Mouse (Mus musculus) midbrain, embryonic 15.5 days (tissue): ENCODE measurements at regions not wholly inside any gene's neighbourhood (a gene's known extent, or its start where the extent isn't known, plus 50 kb on each side); places are given as distances from the start of the nearest gene placed in this dataset.
A peak's percentile ranks its signal among the peaks of the same experiment; 100 is the strongest.

Experiments used
- ATAC-seq: fragments of 200-750 bp; cut with Nextera tagmentation; replicated peaks from 2 replicates; pipeline ENCODE4 v1.8.0; 2017; ENCODE audit warnings: moderate TSS enrichment
- H3K27ac ChIP-seq: fragments of 300-500 bp; sonication (generic); 2 replicates; pipeline ENCODE4 v1.5.1; 2015; ENCODE audit warnings: mild to moderate bottlenecking, inconsistent platforms
- H3K27me3 ChIP-seq: fragments of 300-500 bp; sonication (generic); replicated peaks from 2 replicates; pipeline ENCODE4 v1.6.1; 2015; ENCODE audit warnings: inconsistent platforms
- H3K36me3 ChIP-seq: fragments of 300-500 bp; sonication (generic); replicated peaks from 2 replicates; pipeline ENCODE4 v1.6.1; 2015; ENCODE audit warnings: inconsistent platforms
- H3K4me1 ChIP-seq: fragments of 300-500 bp; sonication (generic); 2 replicates; pipeline ENCODE4 v1.6.1; 2015; ENCODE audit warnings: inconsistent platforms
- H3K4me2 ChIP-seq: fragments of 300-500 bp; sonication (generic); 2 replicates; pipeline ENCODE4 v1.6.1; 2015; ENCODE audit warnings: inconsistent platforms, mild to moderate bottlenecking, moderate library complexity
- H3K4me3 ChIP-seq: fragments of 300-500 bp; sonication (generic); 2 replicates; pipeline ENCODE4 v1.5.1; 2015; ENCODE audit warnings: mild to moderate bottlenecking, inconsistent platforms
- H3K9ac ChIP-seq: fragments of 300-500 bp; sonication (generic); 2 replicates; pipeline ENCODE4 v1.6.1; 2015; ENCODE audit warnings: mild to moderate bottlenecking, inconsistent platforms
- H3K9me3 ChIP-seq: fragments of 300-500 bp; sonication (generic); 2 replicates; pipeline ENCODE4 v1.6.1; 2016; ENCODE audit warnings: inconsistent platforms
- WGBS: fragments of 180-500 bp; shearing (Covaris S2); methylation state at CpG from one replicate; pipeline ENCODE4 v1.1.7; 2015; ENCODE audit warnings: mixed read lengths; 5-methylcytosine and 5-hydroxymethylcytosine counted together

- whole genome bisulfite sequencing, result 60% methylated on average over 5 of the region's 5 CpGs
- Histone ChIP-seq H3K4me3 (no peak overlapping the region), H3K4me2 (no peak overlapping the region), H3K27ac (no peak overlapping the region), H3K9me3 (no peaks in the 10 kb centered on the region), H3K36me3 (no peaks in the 10 kb centered on the region), H3K27me3 (no peaks in the 10 kb centered on the region), H3K9ac (no peak overlapping the region), H3K4me1 (no peaks in the 10 kb centered on the region)
- ATAC-seq, result peak; percentile 80; the same call in 1 of the 2 replicates
Measured at GRCm38 (mm10) chr10:17022216-17023158, 700.5 kb upstream of the Cited2 start.

GRCm38 (mm10) chr10:17023571-17024293 lies 699.3 kb upstream of the Cited2 start:
- H3K9ac ChIP-seq, result no peak overlapping the region
- no peak overlapping the region for H3K4me2 ChIP-seq
- H3K4me3 ChIP-seq, result no peak overlapping the region
- ATAC-seq, result peak; percentile 58
- H3K9me3 ChIP-seq, result no peaks in the 10 kb centered on the region
- WGBS, result 43% methylated on average over 13 of the region's 13 CpGs
- H3K36me3 ChIP-seq, result no peaks in the 10 kb centered on the region
- H3K27ac ChIP-seq, result no peak overlapping the region; the same call in 1 of the 2 replicates
- H3K4me1 ChIP-seq, result no peaks in the 10 kb centered on the region
- no peaks in the 10 kb centered on the region for H3K27me3 ChIP-seq

GRCm38 (mm10) chr10:17024294-17024665 lies 698.7 kb upstream of the Cited2 start:
- peak; percentile 73 for ATAC-seq
- Histone ChIP-seq H3K36me3 (no peaks in the 10 kb centered on the region), H3K4me1 (no peaks in the 10 kb centered on the region), H3K27me3 (no peaks in the 10 kb centered on the region), H3K9me3 (no peaks in the 10 kb centered on the region), H3K27ac (no peak overlapping the region; the same call in 1 of the 2 replicates), H3K9ac (no peak overlapping the region), H3K4me3 (no peak overlapping the region), H3K4me2 (no peak overlapping the region)
- 64% methylated on average over 1 of the region's 1 CpGs for WGBS

- WGBS, result 93% methylated on average over 2 of the region's 2 CpGs
- Histone ChIP-seq H3K27ac (no peak overlapping the region), H3K36me3 (no peaks in the 10 kb centered on the region), H3K9me3 (no peaks in the 10 kb centered on the region), H3K4me2 (no peak overlapping the region), H3K9ac (no peak overlapping the region), H3K4me1 (no peaks in the 10 kb centered on the region), H3K27me3 (no peaks in the 10 kb centered on the region), H3K4me3 (no peak overlapping the region)
- no peak for ATAC-seq
Measured at GRCm38 (mm10) chr10:17034892-17035775, 687.9 kb upstream of the Cited2 start.

DNA sequence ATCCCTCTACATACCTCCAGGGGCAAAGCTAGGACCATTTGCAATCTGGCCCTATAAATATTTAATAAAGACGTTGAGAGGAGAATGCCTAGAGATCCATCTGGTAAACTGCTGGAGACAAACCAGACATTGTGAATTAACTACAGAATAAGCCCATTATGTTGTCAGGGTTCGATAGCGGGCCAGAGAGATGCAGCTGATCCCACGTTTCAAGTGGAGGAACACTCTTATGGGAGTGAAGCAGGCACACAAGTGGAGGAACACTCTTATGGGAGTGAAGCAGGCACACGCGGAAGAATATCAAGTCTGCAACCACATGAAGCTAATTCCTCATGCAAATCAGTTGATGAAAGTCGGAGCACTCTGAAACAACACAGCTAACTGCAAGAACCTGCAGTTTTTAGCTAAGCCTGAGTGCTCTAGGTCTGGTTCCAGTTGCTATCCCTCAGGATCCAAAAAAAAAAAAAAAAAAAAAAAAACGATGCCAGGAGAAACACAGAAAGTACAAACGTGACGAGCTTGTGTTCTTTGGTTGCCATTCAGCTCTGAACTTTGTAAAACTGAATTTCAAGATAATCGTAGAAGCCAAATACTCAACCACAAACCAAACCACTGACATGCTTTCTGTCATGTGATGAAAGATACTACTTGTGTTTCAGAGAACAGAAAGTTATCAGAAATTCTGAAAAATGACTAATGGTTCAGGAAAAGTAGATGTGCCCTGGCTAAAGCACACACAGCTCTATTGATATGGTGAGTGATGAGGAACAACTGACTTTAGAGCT lies 684.6 kb upstream of the Cited2 start:
- H3K4me3 ChIP-seq, result no peak overlapping the region
- H3K27ac ChIP-seq, result no peak overlapping the region
- no peaks in the 10 kb centered on the region for H3K36me3 ChIP-seq
- no peak for ATAC-seq
- no peak overlapping the region for H3K4me2 ChIP-seq
- H3K9me3 ChIP-seq, result no peaks in the 10 kb centered on the region
- H3K27me3 ChIP-seq, result no peaks in the 10 kb centered on the region
- no peak overlapping the region for H3K9ac ChIP-seq
- no peaks in the 10 kb centered on the region for H3K4me1 ChIP-seq
- 71% methylated on average over 11 of the region's 11 CpGs for WGBS

DNA sequence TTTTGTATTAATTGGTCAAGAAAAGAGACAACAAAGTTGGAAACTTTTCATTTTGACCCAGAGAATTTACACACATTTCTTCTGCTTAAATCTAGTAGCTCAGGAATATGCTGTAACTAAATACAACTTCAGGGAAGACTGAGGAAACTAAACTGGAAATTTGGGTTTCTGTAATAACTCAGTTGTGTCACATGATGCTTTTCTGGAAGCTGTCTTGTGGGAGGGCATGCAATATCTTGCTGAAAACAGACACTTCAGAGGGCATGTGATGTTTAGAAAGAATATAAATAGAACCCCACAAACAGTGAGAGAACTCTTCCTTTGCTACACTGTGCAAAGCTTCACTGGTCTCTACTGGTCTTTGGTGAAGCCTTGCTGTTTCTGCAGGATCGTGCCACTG lies 680.9 kb upstream of the Cited2 start:
- Histone ChIP-seq H3K36me3 (no peaks in the 10 kb centered on the region), H3K9ac (no peak overlapping the region), H3K4me2 (no peak overlapping the region), H3K27ac (no peak overlapping the region), H3K27me3 (no peaks in the 10 kb centered on the region), H3K9me3 (no peaks in the 10 kb centered on the region), H3K4me1 (no peaks in the 10 kb centered on the region), H3K4me3 (no peak overlapping the region)
- ATAC-seq, result no peak
- WGBS, result 94% methylated on average over 1 of the region's 1 CpGs

- ATAC-seq, result no peak
- 90% methylated on average over 3 of the region's 3 CpGs for WGBS
- H3K9ac ChIP-seq, result no peak overlapping the region
- no peak overlapping the region for H3K4me2 ChIP-seq
- no peaks in the 10 kb centered on the region for H3K36me3 ChIP-seq
- H3K9me3 ChIP-seq, result no peaks in the 10 kb centered on the region
- H3K27ac ChIP-seq, result no peak overlapping the region
- H3K27me3 ChIP-seq, result no peaks in the 10 kb centered on the region
- H3K4me3 ChIP-seq, result no peak overlapping the region
- no peaks in the 10 kb centered on the region for H3K4me1 ChIP-seq
Measured at GRCm38 (mm10) chr10:17042973-17043372, 680.0 kb upstream of the Cited2 start.

DNA sequence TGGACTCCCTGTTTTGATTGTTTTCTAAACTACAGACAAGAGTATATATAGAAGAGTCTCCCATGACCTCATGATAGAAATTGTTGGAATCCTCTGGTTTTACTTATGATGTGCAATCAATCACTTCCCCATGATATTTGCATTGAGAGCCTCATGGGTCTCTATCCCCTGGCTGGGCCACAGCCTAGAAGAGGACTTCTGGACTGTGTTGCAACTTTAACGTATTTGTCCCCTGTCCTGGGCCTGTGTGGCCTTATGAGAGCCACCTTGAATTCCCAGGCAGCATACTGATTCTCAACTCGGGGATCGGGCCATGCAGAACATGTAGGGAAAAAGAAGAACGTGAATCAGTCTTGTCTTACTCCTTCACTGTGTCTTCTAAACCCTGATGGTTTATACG lies 676.3 kb upstream of the Cited2 start:
- no peaks in the 10 kb centered on the region for H3K4me1 ChIP-seq
- ATAC-seq, result no peak
- no peaks in the 10 kb centered on the region for H3K27me3 ChIP-seq
- no peak overlapping the region for H3K9ac ChIP-seq
- H3K9me3 ChIP-seq, result no peaks in the 10 kb centered on the region
- WGBS, result 90% methylated on average over 5 of the region's 5 CpGs
- H3K27ac ChIP-seq, result no peak overlapping the region
- H3K4me2 ChIP-seq, result no peak overlapping the region
- no peaks in the 10 kb centered on the region for H3K36me3 ChIP-seq
- H3K4me3 ChIP-seq, result no peak overlapping the region

DNA sequence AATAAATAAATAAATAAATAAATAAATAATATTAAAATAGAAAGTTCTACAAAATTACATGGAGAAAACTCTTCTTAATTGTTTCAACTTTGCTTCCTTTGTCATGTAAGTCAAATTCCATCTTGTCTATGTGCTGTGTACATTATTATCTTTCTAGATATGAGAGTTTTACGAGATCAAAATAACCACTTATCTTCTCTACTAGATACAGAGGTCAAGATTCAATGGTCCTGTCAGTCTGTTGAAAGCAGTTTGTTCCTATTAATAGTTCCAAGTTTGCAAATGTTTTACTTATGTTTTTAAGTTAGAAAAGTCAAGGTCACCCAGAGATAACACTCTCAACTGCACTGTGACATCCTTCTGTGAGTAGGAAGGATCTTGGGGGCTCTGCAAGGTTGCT lies 650.1 kb upstream of the Cited2 start:
- no peak overlapping the region for H3K27ac ChIP-seq
- ATAC-seq, result no peak
- H3K27me3 ChIP-seq, result no peaks in the 10 kb centered on the region
- H3K9ac ChIP-seq, result no peak overlapping the region
- peaks cover 9% of the 10 kb centered on the region for H3K4me1 ChIP-seq
- H3K36me3 ChIP-seq, result no peaks in the 10 kb centered on the region
- 94% methylated on average over 1 of the region's 1 CpGs for WGBS
- H3K4me2 ChIP-seq, result no peak overlapping the region
- no peak overlapping the region for H3K4me3 ChIP-seq
- no peaks in the 10 kb centered on the region for H3K9me3 ChIP-seq

GRCm38 (mm10) chr10:17074013-17074401 lies 649.0 kb upstream of the Cited2 start:
- WGBS, result 21% methylated on average over 1 of the region's 1 CpGs
- Histone ChIP-seq H3K4me2 (no peak overlapping the region), H3K27me3 (no peaks in the 10 kb centered on the region), H3K4me1 (peaks cover 9% of the 10 kb centered on the region), H3K9ac (no peak overlapping the region), H3K9me3 (no peaks in the 10 kb centered on the region), H3K36me3 (no peaks in the 10 kb centered on the region), H3K27ac (no peak overlapping the region), H3K4me3 (no peak overlapping the region)
- ATAC-seq, result no peak

DNA sequence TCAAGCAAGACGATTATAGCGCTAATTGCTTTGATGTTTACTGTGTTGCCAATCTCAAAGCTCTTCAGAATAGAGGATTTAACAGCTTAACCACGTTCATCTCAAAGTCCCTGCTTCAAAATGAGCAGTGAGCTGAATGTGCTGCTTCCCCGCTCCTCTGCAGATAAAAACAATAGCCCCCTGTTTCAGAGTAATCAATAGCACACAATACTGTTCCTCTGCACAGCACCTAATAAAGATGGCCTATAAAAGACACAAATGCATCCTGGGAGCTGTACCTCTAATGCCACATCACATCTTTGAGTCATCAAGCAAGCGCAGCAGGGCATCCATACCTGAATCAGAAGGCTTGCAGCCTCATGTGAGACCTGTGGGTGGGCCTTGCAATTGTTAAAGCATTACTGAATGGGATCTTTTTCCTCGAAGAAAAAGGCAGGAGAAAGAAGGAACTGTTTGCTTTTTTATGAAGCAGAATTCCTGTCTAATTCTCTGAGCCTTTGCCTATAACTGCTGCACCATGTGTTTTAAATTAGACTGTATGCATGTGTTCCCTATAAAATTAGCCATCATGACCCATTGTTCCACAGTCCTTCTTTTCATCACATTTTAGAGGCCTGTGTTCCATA lies 648.5 kb upstream of the Cited2 start:
- Histone ChIP-seq H3K27ac (no peak overlapping the region), H3K9me3 (no peaks in the 10 kb centered on the region), H3K4me2 (no peak overlapping the region), H3K4me3 (no peak overlapping the region), H3K27me3 (no peaks in the 10 kb centered on the region), H3K36me3 (no peaks in the 10 kb centered on the region), H3K4me1 (peaks cover 9% of the 10 kb centered on the region), H3K9ac (no peak overlapping the region)
- WGBS, result 26% methylated on average over 6 of the region's 6 CpGs
- 0 out of 2 replicates have a peak, but pooled peaks have one; percentile 33 for ATAC-seq
